Mouse (Mus musculus): ENCODE results near the gene Nudt8.
"Not testable (repeated sequence)": the region's sequence is repeated elsewhere in the genome, so short reads cannot be mapped to it uniquely, and the experiment has no call there.

The Nudt8 gene

DNA sequence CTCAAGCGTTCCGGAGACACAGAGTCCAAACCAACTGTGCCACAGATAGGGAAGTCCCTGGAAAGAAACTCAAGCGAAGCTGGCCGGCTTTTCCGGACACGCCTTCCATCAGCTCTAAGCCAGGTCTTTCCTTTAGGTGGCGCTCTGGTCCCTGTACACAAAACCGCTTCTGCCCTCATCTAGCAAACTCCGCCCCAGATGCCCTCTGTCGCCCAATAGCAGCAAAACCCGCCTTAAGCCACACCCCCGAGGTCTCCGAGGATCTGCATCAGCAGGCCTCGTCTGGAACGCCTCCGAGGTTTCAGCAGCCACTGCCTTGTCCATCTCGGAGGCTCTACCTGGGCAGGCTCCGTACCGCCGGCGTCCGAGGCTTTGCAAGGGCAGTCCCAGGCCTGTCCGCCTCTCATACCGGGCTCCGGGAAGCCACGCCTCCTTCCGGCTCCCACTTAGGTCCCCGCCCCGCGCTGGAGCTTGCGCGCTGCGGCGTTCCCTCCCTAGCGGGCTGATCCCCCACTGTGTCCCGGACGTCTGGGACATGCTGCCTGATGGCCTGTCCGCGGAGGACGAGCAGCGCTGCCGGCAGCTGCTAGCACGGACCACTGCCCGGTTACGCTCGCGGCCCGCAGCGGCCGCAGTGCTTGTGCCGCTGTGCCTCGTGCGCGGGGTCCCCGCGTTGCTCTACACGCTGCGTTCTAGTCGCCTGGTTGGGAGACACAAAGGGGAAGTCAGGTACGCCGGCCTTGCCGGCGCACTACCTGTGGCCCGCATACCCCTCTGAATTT, at the start of gene Nudt8, which contains the start of gene Gm49405:
Nudt8 (plus strand) TSS at position 462 of the 782 bp plus-strand sequence.
Gm49405 (plus strand) TSS at position 508 of the 782 bp plus-strand sequence.
- DNase-seq = peak; percentile 97 to 98

GRCm38 (mm10) chr19:3951461-3951860, 48.9 kb upstream of the Nudt8 start:
- no peak for DNase-seq

DNA sequence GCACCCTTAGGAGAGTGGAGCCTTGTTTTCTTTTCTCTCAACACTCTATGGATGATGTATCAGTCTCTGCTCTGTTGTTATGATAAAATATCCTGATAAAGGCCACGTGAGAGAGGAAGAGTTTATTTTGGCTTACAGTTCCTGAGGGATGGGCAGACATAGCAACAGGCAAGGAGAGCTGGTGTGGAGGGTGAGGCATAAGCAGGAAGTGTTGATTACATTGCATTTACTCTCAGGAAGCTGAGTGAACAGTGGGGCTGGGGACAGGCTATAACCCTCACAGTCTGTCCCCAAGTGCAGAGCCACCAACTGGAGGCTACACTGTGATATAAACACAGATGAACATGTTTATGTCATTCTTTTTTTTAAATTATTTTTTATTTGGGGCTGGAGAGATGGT, 48.3 kb upstream of the Nudt8 start:
- no peak for DNase-seq

- DNase-seq = peak in 1 of 2 experiments; percentile 16
Measured at GRCm38 (mm10) chr19:3955033-3955432, 45.3 kb upstream of the Nudt8 start.

- peak; percentile 50 to 66 for DNase-seq
Measured at GRCm38 (mm10) chr19:3955804-3956203, 44.6 kb upstream of the Nudt8 start.

DNA sequence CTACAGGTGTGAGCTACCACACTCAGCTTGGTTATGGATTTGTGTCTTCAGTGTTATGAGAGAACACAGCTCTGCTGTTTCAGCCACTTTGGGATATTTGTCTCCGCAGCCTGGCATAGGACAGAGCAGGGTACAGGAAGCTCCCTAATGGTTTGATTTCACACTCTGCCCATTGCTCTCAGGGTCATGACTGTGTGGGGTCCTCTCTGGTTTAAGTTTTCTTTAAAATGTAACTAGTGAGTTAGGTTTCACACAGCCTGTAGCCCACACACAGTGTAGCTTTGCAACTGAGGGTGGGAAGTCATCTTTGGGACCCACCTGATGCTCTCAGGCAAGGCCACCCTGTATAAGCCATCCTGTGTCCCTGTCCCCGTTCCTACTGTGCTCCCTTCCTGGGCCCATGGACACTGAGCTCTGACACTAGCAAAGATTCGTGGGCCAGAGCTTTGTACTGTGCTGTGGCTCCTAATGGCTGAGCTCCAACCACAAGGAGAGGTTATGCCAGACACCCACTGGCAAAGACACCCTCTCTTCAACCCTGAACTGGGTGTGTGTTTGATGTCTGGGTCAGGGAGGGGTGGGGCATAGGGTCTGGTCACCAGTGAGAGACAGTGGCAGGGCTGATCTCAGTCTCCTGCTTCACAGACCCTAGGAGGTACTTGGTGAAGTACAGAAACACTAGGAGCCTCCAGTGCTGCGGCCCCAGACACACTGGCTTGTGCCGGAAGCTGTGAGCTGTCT, 42.9 kb upstream of the Nudt8 start:
- not testable (repeated sequence) for DNase-seq

GRCm38 (mm10) chr19:3958470-3958869, 41.9 kb upstream of the Nudt8 start, which contains the start of gene Aldh3b3:
TSS of gene Aldh3b3 (plus strand) at chr19:3958645.
- peak; percentile 79 to 82 for DNase-seq

GRCm38 (mm10) chr19:3959030-3959429, 41.4 kb upstream of the Nudt8 start:
- no peak for DNase-seq

DNA sequence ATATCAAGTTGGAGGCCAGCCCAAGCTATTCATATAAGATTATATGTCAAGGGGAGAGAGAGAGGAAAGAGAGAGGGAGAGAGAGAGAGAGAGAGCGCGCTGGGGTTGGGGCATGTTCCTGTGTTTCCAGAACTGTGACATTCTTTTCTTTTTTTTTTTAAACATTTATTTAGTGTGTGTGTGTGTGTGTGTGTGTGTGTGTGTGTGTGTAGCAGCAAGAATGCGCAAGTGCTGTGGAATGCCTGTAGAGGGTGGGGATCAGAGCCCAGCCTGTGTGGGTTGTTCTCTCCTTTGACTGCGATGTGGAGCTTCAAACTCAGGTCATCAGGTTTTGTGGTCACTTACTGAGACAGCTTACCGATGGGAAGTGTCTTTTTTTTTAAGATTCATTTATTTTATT, 40.2 kb upstream of the Nudt8 start:
- DNase-seq = no peak

DNA sequence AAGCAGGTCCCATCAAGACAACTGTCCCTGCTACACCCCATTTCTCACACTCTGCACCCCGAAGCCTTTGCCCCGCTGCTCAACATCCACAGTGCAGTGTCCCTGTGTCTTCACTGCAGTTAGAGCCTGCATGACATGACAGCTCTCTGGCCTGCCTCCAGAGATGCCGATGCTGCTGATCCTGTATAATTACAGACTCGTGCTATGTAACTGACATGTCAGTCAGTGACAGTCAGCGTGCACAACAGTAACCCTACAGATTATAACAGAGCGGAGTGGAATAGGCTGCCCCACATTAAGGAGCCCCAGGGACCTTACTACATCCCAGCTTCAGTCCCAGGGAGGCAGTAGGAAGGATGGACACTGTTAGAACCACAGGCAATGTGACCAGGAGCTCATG, 38.6 kb upstream of the Nudt8 start:
- not testable (repeated sequence) for DNase-seq

- DNase-seq = peak in 1 of 2 experiments; percentile 50
Measured at GRCm38 (mm10) chr19:3962469-3962868, 37.9 kb upstream of the Nudt8 start.

GRCm38 (mm10) chr19:3964030-3964429, 36.4 kb upstream of the Nudt8 start:
- no peak for DNase-seq

DNA sequence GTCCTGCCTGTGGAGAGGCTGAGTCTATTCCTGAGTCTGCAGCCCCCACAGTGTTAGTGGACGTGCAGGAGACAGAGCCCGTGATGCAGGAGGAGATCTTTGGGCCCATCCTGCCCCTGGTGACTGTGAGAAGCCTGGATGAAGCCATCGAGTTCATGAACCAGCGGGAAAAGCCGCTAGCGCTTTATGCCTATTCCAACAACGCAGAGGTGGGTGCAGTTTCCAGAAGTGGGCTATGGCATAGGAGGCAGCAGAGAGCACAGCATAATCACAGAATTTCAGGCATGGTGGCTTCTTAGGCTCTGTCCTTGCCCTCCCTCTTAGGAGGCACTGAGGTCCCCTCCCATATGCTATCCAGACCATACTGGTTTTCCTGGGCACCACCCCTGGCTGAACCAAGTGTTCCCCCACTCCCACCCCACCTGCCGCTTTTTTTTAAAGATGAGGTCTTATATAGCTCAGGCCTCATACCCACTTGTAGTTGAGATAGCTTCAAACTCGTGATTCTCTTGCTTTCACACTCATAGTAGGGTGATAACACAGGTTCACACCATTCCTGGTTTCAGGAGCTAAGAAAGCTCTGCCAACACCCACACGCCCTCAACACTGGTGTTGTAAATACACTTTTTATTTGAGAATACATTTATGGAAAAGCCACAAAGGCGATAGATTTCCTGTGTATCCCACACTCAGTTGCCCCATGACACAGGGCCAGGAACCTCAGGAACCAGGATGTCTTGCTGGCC, 33.9 kb upstream of the Nudt8 start:
- DNase-seq = peak in 1 of 2 experiments; percentile 30

DNA sequence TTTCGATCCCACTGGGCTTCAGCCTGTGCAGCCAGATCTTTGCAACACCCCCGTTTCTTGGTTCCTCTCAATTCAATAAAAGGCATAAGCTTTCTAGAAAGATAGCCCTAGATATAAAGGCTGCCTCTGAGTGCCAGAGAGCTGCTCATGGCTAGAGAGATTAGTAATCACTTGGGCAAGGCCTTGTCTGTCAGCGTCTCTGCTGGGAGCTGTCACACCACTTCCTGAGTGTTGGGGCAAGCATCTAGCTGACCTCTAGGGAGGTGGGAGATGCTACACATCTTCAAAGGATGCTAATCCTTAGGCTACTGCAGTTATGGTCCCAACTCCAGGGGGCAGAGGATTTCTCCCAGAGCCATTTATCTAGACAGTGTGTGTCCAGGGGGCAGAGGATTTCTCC, 33.1 kb upstream of the Nudt8 start:
- DNase-seq = no peak

GRCm38 (mm10) chr19:3972229-3972628, 28.2 kb upstream of the Nudt8 start, which contains the start of gene Aldh3b2:
TSS of gene Aldh3b2 (plus strand) at chr19:3972328.
- no peak for DNase-seq

GRCm38 (mm10) chr19:3974608-3975007, 25.8 kb upstream of the Nudt8 start:
- not testable (repeated sequence) for DNase-seq

- no peak for DNase-seq
Measured at GRCm38 (mm10) chr19:3975866-3976265, 24.5 kb upstream of the Nudt8 start.

GRCm38 (mm10) chr19:3980309-3980708, 20.1 kb upstream of the Nudt8 start:
- peak; percentile 89 to 92 for DNase-seq

- DNase-seq = no peak
Measured at GRCm38 (mm10) chr19:3980917-3981316, 19.5 kb upstream of the Nudt8 start.

DNA sequence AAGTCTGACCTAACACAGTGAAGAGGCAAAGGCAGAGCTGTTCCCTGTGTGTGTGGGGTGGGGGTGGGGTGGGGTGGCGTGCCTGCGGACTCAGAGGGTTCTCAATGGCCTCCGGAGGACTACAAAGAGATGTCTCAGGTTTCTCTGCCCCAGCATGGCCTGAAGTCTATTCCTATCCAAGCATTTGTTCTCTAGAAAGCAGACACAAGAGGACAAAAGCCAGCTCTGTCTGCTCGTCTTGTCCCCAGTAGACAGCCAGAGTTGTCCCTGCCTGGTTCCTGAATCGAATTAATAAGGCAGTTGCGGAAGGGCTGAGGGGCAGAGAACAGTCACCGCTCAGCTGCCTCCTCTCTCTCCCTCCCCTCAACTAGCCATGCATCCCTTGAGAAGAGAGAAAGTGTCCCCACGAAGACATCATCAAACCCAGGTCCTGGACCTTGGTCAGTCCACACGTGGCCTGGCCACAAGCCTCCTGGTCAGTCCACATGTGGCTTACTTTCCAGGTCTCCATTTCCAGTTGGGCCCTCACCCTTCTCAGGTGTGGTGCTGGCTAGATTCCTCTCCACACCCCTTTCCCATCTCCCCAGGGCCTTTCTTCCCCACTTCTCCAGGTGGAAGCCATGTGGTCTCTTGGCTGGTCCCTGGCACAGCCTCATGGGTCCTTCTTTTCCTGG, 16.7 kb upstream of the Nudt8 start:
- DNase-seq = peak in 1 of 2 experiments; percentile 37

- DNase-seq = peak; percentile 31 to 42
Measured at GRCm38 (mm10) chr19:3985261-3985681, 15.1 kb upstream of the Nudt8 start.

- DNase-seq = peak; percentile 44 to 52
Measured at GRCm38 (mm10) chr19:3986334-3986733, 14.0 kb upstream of the Nudt8 start, which contains the start of gene Acy3. TSS of gene Acy3 (plus strand) at chr19:3986570.

All from cerebellum, postnatal 10 days (tissue).